Mouse (Mus musculus) embryonic facial prominence, embryonic 12.5 days (tissue): Measurements from ENCODE around the gene Timm22. TPM values are rescaled to one million over a fixed set of nuclear protein-coding genes. Genes with fewer than 3 reads are reported as not detected.

Source experiments
- ATAC-seq: fragments of 200-750 bp; cut with Nextera tagmentation; 2 replicates; pipeline ENCODE4 v1.8.0; 2017; ENCODE audit not compliant: insufficient number of reproducible peaks, insufficient read depth, low FRiP score, low TSS enrichment
- H3K27ac ChIP-seq: fragments of 300-500 bp; sonication (generic); 2 replicates; pipeline ENCODE4 v1.5.1; 2016; ENCODE audit warnings: mild to moderate bottlenecking
- H3K27me3 ChIP-seq: fragments of 300-500 bp; sonication (generic); 2 replicates; pipeline ENCODE4 v1.6.1; 2016; ENCODE audit warnings: mild to moderate bottlenecking, moderate library complexity
- H3K36me3 ChIP-seq: fragments of 300-500 bp; sonication (generic); 2 replicates; pipeline ENCODE4 v1.6.1; 2016; ENCODE audit warnings: mild to moderate bottlenecking
- H3K4me1 ChIP-seq: fragments of 300-500 bp; sonication (generic); 2 replicates; pipeline ENCODE4 v1.6.1; 2016
- H3K4me2 ChIP-seq: fragments of 300-500 bp; sonication (generic); replicated peaks from 2 replicates; pipeline ENCODE4 v1.6.1; 2016; ENCODE audit warnings: mild to moderate bottlenecking, moderate library complexity
- H3K4me3 ChIP-seq: fragments of 300-500 bp; sonication (generic); 2 replicates; pipeline ENCODE4 v1.5.1; 2016; ENCODE audit warnings: mild to moderate bottlenecking
- H3K9ac ChIP-seq: fragments of 300-500 bp; sonication (generic); 2 replicates; pipeline ENCODE4 v1.6.1; 2016; ENCODE audit warnings: mild to moderate bottlenecking, moderate library complexity
- H3K9me3 ChIP-seq: fragments of 300-500 bp; sonication (generic); 2 replicates; pipeline ENCODE4 v1.6.1; 2016; ENCODE audit warnings: mild to moderate bottlenecking, moderate library complexity
- WGBS: fragments of 180-500 bp; shearing (Covaris S2); methylation state at CpG from one replicate; pipeline ENCODE4 v1.1.7; 2016; 5-methylcytosine and 5-hydroxymethylcytosine counted together
- polyA plus RNA-seq: library from polyadenylated mRNA; unstranded; fragments of >200 nt; fragmentation: Nextera tagmentation; extraction: Ambion mirVana; gene quantifications from 2 replicates; pipeline ENCODE4 v1.2.1, GENCODE M21; 2016

Timm22 gene
- polyA plus RNA-seq, result 142 TPM in 2 replicates

- H3K9me3 ChIP-seq, result no peaks in the 10 kb centered on the region
- H3K27ac ChIP-seq, result peak within 1 kb of the TSS; percentile 73
- H3K4me3 ChIP-seq, result peak within 1 kb of the TSS; percentile 97
- ATAC-seq, result peak; percentile 90
- WGBS, result under 1% methylated on average over 46 of the region's 46 CpGs
- H3K36me3 ChIP-seq, result peaks cover 7% of the 10 kb centered on the region; the same call in 1 of the 2 replicates
- H3K4me1 ChIP-seq, result peaks cover 7% of the 10 kb centered on the region
- no peaks in the 10 kb centered on the region for H3K27me3 ChIP-seq
- peak within 1 kb of the TSS; percentile 87 for H3K9ac ChIP-seq
- H3K4me2 ChIP-seq, result peak within 1 kb of the TSS; percentile 73
These were observed at the start of gene Timm22 for GRCm38 (mm10) chr11:76406702-76407583. TSS of gene Timm22 (plus strand) at chr11:76406952.

GRCm38 (mm10) chr11:76357464-76357863, 49.3 kb upstream of the Timm22 start:
- H3K27ac ChIP-seq, result no peak overlapping the region
- 72% methylated on average over 12 of the region's 12 CpGs for WGBS
- peaks cover 73% of the 10 kb centered on the region for H3K4me1 ChIP-seq
- H3K36me3 ChIP-seq, result no peaks in the 10 kb centered on the region
- no peak overlapping the region for H3K4me3 ChIP-seq
- H3K27me3 ChIP-seq, result no peaks in the 10 kb centered on the region
- no peak for ATAC-seq
- no peak overlapping the region for H3K4me2 ChIP-seq
- H3K9ac ChIP-seq, result no peak overlapping the region
- no peaks in the 10 kb centered on the region for H3K9me3 ChIP-seq

GRCm38 (mm10) chr11:76358628-76359320, 48.0 kb upstream of the Timm22 start:
- Histone ChIP-seq H3K36me3 (no peaks in the 10 kb centered on the region), H3K27ac (no peak overlapping the region; the same call in 1 of the 2 replicates), H3K9ac (no peak overlapping the region), H3K4me3 (no peak overlapping the region), H3K27me3 (no peaks in the 10 kb centered on the region), H3K4me2 (no peak overlapping the region), H3K9me3 (no peaks in the 10 kb centered on the region), H3K4me1 (peaks cover 71% of the 10 kb centered on the region)
- WGBS, result 46% methylated on average over 14 of the region's 14 CpGs
- ATAC-seq, result no peak

DNA sequence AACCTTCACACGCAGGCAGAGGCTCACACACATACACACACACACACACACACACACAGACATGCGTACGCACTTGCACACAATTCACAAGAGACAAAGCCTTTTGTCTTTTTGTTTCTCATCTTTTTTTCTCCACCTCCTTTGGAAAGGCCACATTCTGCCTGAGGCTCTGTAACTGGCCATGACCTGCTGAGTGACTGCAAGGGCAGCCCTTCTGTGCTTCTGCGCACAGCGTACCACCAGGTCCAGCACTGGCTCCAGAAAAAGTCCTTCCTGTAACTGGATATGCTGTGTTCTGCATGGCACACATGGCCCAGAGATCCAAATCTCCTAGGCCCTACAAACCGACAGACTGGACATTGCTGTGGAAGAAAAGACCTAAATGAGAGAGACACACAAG, 46.5 kb upstream of the Timm22 start:
- H3K27ac ChIP-seq, result no peak overlapping the region

DNA sequence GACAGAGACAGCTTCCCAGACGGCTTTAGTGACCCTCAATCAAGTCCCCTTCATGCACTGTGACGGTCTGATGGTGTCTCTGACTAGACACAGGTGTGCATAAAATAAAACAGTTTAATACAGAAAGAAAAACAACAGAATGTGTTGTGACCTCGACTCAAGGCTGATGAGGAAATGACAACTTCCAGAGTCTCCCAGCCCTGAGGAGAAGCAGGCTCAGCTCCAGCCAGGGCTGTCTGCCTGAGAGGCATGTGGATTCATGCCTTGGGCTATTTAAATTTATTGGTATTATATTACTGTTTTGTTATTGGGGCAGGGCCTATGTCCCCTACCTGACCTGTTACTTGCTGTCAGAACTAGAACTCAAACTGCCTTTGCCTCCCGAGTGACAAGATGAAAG, 45.3 kb upstream of the Timm22 start:
- no peaks in the 10 kb centered on the region for H3K9me3 ChIP-seq
- no peaks in the 10 kb centered on the region for H3K27me3 ChIP-seq
- H3K36me3 ChIP-seq, result peaks cover 6% of the 10 kb centered on the region; the same call in 1 of the 2 replicates
- no peak for ATAC-seq
- H3K4me2 ChIP-seq, result no peak overlapping the region
- H3K27ac ChIP-seq, result no peak overlapping the region
- WGBS, result 39% methylated on average over 4 of the region's 4 CpGs
- H3K4me1 ChIP-seq, result peaks cover 60% of the 10 kb centered on the region
- H3K4me3 ChIP-seq, result no peak overlapping the region
- H3K9ac ChIP-seq, result no peak overlapping the region

More for the DNA sequence above, 46.5 kb upstream of the Timm22 start:
- WGBS, result 57% methylated on average over 6 of the region's 6 CpGs
- peaks cover 68% of the 10 kb centered on the region for H3K4me1 ChIP-seq
- H3K36me3 ChIP-seq, result no peaks in the 10 kb centered on the region
- H3K4me3 ChIP-seq, result no peak overlapping the region
- no peak for ATAC-seq
- no peak overlapping the region for H3K4me2 ChIP-seq
- H3K9me3 ChIP-seq, result no peaks in the 10 kb centered on the region
- no peak overlapping the region; the same call in 1 of the 2 replicates for H3K9ac ChIP-seq
- H3K27me3 ChIP-seq, result no peaks in the 10 kb centered on the region

DNA sequence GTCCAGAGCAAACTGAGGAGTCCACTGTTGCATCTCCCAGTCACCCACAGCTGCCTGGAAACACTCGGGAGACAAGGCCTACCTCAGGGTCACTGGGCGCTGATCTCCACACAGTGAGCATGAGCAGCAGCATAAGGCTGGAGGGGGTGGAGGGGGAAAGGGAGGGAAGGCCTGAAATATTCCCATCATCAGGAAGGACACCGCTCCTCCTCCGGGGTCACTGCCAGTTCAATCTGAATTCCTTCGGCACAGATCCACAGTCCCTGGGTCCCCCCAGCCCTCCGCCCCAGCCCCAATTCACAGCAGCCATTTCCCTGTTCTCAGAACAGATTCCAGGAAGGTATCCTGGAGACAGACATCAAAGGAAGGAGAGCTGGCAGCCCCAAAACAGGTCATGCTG, 43.6 kb upstream of the Timm22 start:
- 11% methylated on average over 6 of the region's 6 CpGs for WGBS
- Histone ChIP-seq H3K9ac (no peak overlapping the region), H3K4me2 (no peak overlapping the region), H3K4me3 (no peak overlapping the region), H3K4me1 (peaks cover 48% of the 10 kb centered on the region), H3K9me3 (no peaks in the 10 kb centered on the region), H3K27ac (peak overlapping the region; percentile 69; the same call in 1 of the 2 replicates), H3K36me3 (peaks cover 7% of the 10 kb centered on the region; the same call in 1 of the 2 replicates), H3K27me3 (no peaks in the 10 kb centered on the region)
- no peak for ATAC-seq

GRCm38 (mm10) chr11:76363636-76364035, 43.1 kb upstream of the Timm22 start:
- Histone ChIP-seq H3K4me2 (no peak overlapping the region), H3K9me3 (no peaks in the 10 kb centered on the region), H3K27me3 (no peaks in the 10 kb centered on the region), H3K27ac (peak overlapping the region; percentile 69), H3K9ac (no peak overlapping the region), H3K4me3 (no peak overlapping the region), H3K4me1 (peaks cover 45% of the 10 kb centered on the region), H3K36me3 (peaks cover 7% of the 10 kb centered on the region; the same call in 1 of the 2 replicates)
- 29% methylated on average over 9 of the region's 9 CpGs for WGBS
- no peak for ATAC-seq

- H3K27ac ChIP-seq, result peak overlapping the region; percentile 69; the same call in 1 of the 2 replicates
- no peak overlapping the region for H3K9ac ChIP-seq
- no peaks in the 10 kb centered on the region for H3K27me3 ChIP-seq
- peaks cover 7% of the 10 kb centered on the region; the same call in 1 of the 2 replicates for H3K36me3 ChIP-seq
- H3K4me3 ChIP-seq, result no peak overlapping the region
- no peak overlapping the region for H3K4me2 ChIP-seq
- H3K9me3 ChIP-seq, result no peaks in the 10 kb centered on the region
- 75% methylated on average over 5 of the region's 5 CpGs for WGBS
- peaks cover 41% of the 10 kb centered on the region for H3K4me1 ChIP-seq
- no peak for ATAC-seq
These were observed 42.7 kb upstream of the Timm22 start for GRCm38 (mm10) chr11:76364038-76364437.

GRCm38 (mm10) chr11:76366720-76367119, 40.0 kb upstream of the Timm22 start:
- Histone ChIP-seq H3K27ac (no peak overlapping the region), H3K36me3 (peaks cover 7% of the 10 kb centered on the region; the same call in 1 of the 2 replicates), H3K9ac (no peak overlapping the region), H3K9me3 (no peaks in the 10 kb centered on the region), H3K4me2 (no peak overlapping the region), H3K27me3 (no peaks in the 10 kb centered on the region), H3K4me3 (no peak overlapping the region), H3K4me1 (peaks cover 27% of the 10 kb centered on the region)
- 88% methylated on average over 15 of the region's 15 CpGs for WGBS
- no peak for ATAC-seq

GRCm38 (mm10) chr11:76370491-76370890, 36.3 kb upstream of the Timm22 start:
- H3K27ac ChIP-seq, result no peak overlapping the region
- ATAC-seq, result no peak

GRCm38 (mm10) chr11:76372120-76372519, 34.6 kb upstream of the Timm22 start:
- ATAC-seq, result no peak
- Histone ChIP-seq H3K27me3 (no peaks in the 10 kb centered on the region), H3K9ac (no peak overlapping the region), H3K9me3 (no peaks in the 10 kb centered on the region), H3K4me2 (no peak overlapping the region), H3K27ac (no peak overlapping the region), H3K4me1 (peaks cover 47% of the 10 kb centered on the region), H3K36me3 (no peaks in the 10 kb centered on the region), H3K4me3 (no peak overlapping the region)
- WGBS, result 82% methylated on average over 2 of the region's 2 CpGs

More at GRCm38 (mm10) chr11:76370491-76370890, 36.3 kb upstream of the Timm22 start:
- no peak overlapping the region for H3K9ac ChIP-seq
- H3K36me3 ChIP-seq, result peaks cover 7% of the 10 kb centered on the region; the same call in 1 of the 2 replicates
- H3K27me3 ChIP-seq, result no peaks in the 10 kb centered on the region
- H3K9me3 ChIP-seq, result no peaks in the 10 kb centered on the region
- H3K4me2 ChIP-seq, result no peak overlapping the region
- H3K4me1 ChIP-seq, result peaks cover 43% of the 10 kb centered on the region
- no peak overlapping the region for H3K4me3 ChIP-seq
